Mouse (Mus musculus) testis, adult 2 months (tissue): ENCODE results near the gene Morc3.

Experiments used
- CTCF ChIP-seq: fragments of 200-500 bp; IDR thresholded peaks from 2 replicates; pipeline ENCODE4 v1.5.1; 2012; ENCODE audit warnings: low read depth, mild to moderate bottlenecking, inconsistent platforms, low read length, moderate library complexity; ENCODE audit not compliant: control insufficient read depth, insufficient read depth, insufficient replicate concordance
- POLR2A ChIP-seq: fragments of 200-500 bp; IDR thresholded peaks from 2 replicates; pipeline ENCODE4 v1.6.1; 2012; ENCODE audit warnings: low read depth, mild to moderate bottlenecking, inconsistent platforms, low read length, moderate library complexity; ENCODE audit not compliant: control insufficient read depth

- TF ChIP-seq CTCF, result no peak
- no peak for TF ChIP-seq POLR2A
These were observed 78.0 kb downstream of the Morc3 start for GRCm38 (mm10) chr16:93909936-93910335.
